Mouse (Mus musculus): ENCODE results near the gene Sh3kbp1.
A peak's percentile ranks its signal among the peaks of the same experiment; 100 is the strongest.

Sh3kbp1 gene

DNA sequence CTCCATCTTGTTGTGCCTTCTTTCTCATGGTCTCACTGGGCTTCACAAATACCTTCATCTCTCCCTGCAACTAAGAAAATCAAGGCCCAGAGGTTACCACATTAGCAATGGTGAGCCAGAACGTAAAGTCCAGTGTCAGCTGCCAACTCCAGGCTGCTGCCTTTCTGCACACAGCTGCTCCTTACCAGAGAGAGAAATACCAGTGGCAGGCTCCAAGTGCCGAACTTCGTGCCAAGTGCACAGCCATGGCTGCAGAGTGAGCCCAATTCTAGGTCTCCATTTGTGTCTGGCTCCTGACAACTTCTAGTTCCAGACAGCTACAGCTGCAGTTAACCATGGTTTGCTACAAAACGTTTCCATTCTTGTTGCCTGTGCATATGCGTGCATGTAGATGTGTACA lies 117.0 kb downstream of the Sh3kbp1 start:
- DNase-seq (ENCODE audit: extremely low spot score): no peak

DNA sequence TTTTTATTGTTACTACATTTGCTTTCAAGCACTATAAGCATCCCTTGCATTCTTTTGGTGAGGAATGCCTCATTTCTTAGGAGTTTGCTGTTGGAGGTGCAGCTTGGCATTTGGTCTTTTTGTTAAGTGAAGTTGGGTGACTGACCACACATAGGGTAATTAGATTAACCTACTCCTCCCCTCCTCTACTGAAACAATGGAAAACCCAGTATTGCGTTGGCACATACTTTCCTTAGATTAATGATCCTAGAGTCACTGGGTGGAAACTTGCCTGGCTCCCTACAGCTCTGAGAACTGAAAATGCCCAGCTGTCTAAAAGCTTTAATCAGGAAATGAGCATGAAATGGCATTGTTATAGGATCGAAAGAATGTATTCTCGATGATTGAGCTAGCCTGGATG lies 117.5 kb downstream of the Sh3kbp1 start:
- DNase-seq (ENCODE audit: extremely low spot score): no peak

DNA sequence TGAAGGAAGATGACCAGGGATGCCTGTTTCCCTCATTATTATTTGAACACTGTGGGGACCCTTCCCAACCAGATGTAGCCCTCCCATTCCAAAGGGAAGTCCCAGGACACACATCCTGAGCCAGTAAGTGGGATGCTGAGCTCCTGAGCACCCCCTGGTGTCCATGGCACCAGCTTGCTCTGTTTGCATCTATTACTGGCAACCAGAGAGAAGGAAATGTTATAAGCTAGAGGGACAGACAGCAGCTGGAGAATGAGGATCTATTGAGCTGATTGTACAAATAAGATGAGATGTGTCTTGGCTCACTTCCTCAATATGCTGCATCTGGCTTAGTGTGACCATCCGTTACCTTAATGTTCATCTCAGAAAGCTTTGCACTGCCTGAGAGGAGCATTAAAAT lies 124.8 kb downstream of the Sh3kbp1 start:
- DNase-seq (ENCODE audit: extremely low spot score): peak; percentile 20

DNA sequence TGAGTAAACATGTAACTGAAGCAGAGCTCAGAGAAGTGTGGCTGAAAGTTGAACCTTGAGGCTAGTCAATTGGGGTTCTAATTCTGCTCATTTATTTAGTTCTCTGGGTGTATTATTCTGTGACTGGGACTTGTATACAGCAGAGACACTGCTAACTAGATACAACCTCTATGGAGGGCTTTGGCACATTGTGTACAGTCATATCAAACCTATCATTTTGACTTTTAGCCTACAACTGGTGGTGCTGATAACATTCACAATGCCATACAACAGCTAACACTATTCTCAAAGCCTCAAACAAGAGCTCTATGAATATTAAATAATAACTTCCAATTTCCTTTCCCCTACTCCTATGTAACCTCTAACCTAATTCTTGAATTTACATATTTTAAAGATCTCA lies 129.2 kb downstream of the Sh3kbp1 start:
- DNase-seq (ENCODE audit: extremely low spot score): no peak

DNA sequence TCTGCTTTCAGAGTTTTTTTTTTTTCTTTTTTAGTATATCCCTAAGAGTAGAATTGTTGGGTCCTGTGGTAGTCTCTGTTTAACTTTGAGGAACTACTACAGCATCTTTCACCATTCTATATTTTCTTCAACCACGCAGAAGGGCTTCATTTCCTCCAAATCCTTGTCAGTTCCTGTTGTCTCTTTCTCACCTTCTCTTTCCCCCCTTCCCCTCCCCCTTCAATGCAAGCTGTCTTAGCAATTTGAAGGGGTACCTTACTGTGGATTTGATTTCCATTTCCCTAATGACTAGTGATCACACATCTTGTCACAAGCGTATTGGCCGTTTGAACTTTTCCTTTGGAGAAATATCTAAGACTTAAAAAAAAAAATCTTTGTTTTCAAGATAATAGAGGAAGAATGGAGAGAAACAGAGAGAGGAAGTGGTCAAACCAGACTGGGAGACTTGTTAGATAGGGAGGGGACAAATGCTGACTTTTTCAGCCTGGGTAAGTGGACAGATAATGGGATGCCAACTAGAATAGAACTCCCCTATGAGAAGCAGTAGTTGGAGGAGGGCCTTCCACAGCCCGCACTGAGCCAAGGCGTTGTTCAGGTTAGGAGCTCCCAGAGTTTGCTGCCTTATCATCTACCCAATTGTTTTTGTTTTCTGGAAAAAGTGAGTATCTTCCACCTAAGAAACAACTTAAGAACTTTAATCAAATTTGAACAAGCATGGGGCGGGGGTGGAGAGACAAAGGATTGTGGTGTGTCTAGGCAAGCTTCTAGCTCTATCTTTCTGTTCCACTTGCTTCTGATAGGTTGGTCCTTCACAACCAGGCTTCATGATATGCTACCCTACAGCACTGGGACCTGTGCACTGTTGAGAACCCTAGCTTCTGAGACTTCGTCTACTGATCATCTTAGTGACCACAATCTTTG lies 130.1 kb downstream of the Sh3kbp1 start:
- no peak for DNase-seq (ENCODE audit: extremely low spot score)

DNA sequence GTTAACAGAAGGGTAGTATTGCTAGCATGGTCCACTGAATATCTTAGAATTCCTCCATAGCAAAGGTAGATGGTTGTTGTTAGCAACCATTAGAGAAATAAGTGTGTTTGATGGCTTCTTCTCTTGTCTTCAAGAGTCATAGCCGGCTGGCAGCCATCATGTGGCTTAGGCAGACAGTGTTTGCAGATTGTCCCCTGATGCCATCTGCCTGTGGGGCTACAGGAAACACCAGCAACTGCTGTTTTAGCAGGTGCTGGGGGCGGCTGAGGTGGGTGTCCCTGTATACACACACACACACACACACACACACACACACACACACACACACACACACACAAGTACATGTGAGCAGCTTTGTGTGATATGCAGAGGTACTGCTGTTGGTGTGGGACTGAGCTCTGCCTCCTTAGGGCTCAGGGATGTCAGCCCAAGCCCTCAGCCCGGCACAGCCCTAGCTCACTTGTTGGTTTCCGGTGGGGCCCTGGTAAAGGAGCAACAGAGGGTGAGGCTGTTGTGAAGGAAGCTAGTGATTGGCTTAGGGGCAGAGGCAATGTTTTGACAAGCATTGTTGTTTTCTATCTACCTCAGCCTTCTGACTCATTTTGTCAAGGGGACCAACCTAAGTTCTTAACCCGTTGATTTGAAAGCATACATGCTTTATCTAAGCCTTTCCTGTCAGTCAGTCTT lies 130.9 kb downstream of the Sh3kbp1 start:
- DNase-seq (ENCODE audit: extremely low spot score): no peak

DNA sequence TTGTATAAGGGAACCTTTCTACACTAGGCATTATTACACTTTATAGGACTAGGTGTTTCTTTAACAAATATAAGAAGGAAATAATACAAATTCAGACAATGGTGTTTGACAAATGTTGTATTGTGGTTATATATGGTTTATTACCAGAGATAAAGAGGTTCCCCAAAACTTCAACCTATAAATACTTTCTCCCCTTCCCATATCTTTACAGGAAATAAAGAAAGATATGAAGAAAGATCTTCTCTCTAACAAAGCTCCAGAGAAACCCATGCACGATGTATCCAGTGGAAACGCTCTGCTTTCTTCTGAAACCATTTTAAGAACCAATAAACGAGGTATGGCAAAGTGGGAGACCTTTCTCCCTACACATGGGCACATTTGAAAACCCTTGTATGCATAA lies 136.7 kb downstream of the Sh3kbp1 start:
- no peak for DNase-seq (ENCODE audit: extremely low spot score)

DNA sequence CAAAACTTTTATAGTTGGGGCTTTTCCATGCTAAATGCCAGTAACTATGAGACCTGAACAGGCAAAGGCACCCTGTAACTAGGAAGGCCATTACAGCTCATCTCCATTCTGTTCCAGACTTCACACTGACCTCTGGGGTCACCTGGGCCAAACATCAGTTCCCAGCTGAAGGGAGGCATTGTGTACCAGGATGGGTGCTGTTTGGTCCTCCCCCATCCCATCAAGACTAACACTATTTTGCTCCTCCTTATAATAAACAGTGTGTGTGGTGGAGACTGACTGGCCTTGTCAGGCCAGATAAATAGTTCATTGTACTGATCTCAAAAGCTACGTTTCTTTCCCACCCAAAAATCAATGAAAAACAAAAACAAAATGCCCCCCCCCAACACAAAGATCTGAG lies 138.8 kb downstream of the Sh3kbp1 start:
- DNase-seq (ENCODE audit: extremely low spot score): no peak

DNA sequence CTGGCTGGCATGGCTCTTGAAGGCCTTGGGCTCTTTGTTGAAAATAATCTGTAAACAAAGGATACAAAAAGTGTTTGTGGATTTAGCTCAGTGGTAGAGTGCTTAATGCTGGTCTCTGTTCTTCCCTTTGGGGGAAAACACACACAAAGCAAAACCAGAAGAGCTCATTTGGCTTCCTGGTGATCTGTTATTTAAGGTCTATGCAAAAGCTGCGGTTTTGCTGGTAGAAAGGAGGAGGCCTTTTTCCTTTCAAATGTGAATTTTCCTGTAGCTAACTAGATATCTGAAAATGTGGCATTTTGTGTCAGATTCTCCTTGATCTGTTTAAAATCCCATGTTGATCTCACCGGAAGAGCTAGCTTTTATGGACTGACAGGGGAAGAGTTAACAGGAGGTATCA lies 141.9 kb downstream of the Sh3kbp1 start:
- DNase-seq (ENCODE audit: extremely low spot score): no peak

DNA sequence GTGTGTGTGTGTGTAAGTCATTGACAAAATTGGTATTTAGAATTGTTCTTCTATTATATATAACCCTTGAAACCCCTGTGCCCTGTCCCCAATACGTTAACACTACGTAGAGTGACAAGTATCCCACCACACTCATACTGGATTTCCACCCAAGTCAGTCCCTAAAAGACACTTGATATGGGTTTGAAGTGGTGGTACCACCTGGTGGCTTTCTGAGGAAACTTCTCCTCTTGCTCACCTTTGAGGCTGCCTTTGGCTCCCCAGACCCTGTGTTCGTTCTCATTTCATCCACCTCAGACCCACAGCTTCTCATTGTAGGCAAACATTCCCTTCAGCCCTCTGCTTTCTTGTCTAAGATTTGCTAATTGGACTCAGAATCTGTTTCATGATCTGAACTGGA lies 142.7 kb downstream of the Sh3kbp1 start:
- no peak for DNase-seq (ENCODE audit: extremely low spot score)

DNA sequence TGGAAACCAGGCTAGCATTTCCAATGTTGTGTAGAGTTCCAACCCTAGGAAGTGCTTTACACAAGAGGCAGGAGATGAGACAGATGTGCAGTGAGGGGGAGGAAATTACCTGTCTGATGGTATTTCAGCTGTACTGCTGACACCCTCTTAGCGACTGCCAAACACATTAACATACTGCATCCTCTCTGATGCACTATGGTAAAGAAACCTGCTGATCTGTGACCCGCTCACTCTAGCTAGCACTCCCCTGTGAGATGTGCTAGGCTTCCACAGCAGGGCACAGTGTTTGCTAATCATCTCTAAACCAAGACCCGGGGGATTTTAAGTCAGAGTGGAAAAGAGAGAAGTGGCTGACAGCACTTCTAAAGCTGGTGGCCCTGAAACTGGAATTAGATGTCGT lies 145.1 kb downstream of the Sh3kbp1 start:
- no peak for DNase-seq (ENCODE audit: extremely low spot score)

DNA sequence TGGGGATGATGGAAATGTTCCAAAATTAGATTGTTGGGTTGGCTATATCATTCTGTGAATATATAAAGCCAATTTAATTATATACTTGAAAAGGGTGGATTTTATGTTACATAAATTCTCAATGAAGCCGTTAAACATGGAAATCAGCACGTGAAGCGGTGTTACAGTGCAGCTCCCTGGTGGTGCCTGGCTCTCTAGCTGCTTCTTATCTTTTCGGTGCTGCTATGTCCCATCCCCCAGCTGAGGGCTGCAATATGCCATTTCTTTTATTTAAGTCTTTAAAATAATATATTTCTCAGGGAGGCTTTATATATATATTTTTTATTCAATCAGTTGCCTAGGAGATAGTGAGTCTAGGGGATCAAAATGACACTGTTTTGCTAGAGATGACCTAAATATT lies 148.0 kb downstream of the Sh3kbp1 start:
- DNase-seq (ENCODE audit: extremely low spot score): no peak

DNA sequence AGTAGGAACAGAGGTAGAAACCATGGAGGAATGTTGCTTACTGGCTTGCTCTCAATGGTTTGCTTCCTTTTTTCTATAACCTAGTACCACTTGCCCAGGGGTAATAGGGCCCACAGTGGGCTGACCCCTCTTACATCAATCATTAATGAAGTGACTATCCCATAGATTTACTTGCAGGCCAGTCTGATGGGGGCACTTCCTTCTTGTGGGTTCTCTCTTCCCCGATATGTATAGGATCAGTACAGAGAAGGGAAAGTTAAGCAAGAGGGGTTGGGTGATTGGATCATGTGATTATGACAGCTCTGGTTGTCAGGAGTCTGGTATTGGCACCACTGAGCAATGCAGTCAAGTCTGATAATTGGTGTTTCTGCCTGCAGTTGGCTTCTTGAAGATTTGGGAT lies 151.7 kb downstream of the Sh3kbp1 start:
- no peak for DNase-seq (ENCODE audit: extremely low spot score)

DNA sequence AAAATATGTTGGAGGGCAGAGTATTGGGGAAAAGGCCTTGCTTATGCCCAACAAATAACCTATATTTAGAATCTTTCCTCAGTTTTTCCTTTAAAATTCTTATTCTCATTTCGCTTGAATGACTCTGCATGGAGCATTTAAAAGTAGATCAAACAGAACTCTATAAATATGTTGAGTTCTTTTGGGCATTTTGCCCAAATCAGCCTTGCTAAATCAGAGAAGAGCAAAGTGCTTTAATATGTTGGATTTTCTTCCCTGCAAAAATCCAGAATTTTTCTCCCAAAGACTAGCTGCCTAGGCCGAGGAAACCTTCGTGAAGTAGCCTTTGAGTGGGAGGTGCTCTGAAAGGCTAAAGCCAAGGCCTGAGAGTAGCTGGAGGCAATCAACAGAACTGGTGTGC lies 163.4 kb downstream of the Sh3kbp1 start:
- DNase-seq (ENCODE audit: extremely low spot score): no peak

DNA sequence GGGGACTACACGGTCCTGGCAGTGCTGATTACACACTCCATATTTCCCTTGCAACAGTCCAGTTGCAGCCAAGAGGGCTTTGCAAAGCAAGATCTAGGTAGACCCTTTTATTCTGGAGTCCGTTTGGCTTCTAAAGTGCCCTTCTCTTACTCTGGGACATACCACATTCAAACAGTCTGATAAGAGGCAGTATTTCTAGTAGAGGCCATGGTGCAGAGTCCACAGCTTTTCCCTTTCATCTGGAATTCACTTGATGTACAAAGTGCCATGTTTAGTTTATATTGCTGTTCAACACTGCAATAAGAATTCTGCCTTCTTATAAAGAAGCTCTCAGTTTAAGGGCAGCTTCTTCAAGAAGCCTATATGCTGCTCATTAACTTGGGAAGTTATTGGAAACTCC lies 168.5 kb downstream of the Sh3kbp1 start:
- no peak for DNase-seq (ENCODE audit: extremely low spot score)

DNA sequence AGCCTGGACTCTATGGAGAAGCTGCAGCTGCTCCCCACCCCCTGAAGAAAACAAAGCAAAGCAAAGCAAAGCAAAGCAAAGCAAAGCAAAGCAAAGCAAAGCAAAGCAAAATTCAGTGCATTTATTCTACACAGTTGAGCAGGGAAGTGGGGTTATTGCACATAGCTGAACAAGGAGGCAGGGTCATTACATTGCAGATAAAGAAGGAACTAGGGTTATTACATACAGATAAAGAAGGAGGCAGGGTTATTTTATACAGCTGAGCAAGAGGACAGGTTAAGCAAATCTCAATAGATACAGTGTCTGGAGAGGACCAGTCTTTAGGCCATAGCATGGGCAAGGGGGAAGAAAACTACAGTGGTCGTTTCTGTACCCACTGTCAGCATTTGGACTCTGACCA lies 177.3 kb downstream of the Sh3kbp1 start:
- no peak for DNase-seq (ENCODE audit: extremely low spot score)

DNA sequence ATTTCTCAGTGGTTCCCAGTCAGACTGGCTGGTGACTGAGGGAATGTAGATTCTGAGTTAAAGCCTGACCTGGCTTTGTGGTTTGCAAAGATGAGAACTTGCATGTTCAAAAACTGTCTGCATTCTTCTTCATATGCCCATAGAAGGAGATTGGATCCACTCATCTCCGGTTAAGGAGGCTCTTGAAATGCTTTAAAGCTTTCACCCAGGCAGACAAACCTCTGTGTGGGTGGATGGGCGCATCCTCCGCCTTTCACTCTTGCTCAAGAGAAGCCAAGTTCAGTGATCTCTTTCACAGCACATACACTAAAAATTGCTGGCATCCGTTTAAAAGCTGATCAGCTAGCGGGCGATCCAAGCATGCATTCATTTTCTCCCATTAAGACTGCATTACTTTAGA lies 182.4 kb downstream of the Sh3kbp1 start:
- no peak for DNase-seq (ENCODE audit: extremely low spot score)

DNA sequence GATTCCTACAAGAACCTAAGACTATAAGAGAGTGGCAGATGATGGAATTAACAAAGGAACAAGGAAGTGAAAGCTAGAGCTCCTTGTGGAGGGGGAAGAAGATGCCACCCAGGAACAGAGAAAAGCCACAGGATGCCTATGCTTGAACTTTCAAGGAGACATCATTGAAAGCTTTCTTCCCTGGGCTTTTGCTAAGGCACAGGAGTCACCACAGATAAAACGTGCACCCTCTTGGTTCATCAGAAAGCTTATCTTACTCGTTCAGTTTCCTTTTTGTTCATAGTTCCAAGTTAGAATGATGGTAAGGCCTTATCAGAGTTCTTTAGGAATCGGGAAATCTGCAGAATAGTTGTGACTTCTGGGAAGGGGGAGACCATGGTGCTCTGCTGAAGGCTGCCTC lies 183.4 kb downstream of the Sh3kbp1 start:
- no peak for DNase-seq (ENCODE audit: extremely low spot score)

DNA sequence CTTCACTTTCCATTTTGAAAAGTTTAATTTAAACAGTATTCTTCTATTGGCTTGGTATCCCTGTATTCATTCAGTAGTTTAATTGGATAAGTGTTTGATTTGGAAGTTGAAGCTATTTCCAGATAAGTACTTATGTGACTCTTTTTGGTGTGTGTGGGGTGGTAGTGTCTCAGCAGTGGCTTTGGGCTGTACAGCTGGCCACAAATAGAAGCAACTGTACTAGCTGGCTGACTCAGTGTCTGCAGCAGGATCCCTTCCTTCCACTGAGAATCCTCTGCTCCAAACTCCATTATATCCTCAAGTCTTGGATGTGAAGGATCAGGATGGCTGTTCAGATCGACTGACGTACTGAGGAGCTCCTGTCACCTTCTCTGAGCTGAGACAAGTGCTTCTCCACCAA lies 190.4 kb downstream of the Sh3kbp1 start:
- DNase-seq (ENCODE audit: extremely low spot score): no peak

DNA sequence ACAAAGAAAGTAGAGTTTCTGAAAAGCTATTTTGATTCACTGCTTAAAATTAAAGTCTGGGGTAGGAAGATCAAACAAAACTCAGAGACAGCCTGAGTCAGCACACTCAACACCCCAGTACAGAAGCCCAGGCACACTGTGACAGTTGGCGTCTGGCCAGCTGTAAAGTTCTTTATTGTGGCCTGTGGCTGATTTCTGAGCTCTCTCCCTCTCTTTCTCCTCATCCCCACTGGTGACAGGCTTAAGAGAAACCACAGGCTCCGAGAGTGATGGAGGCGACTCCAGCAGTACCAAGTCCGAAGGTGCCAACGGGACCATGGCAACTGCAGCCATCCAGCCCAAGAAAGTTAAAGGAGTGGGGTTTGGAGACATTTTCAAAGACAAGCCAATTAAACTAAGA lies 201.1 kb downstream of the Sh3kbp1 start:
- DNase-seq (ENCODE audit: extremely low spot score): no peak

DNA sequence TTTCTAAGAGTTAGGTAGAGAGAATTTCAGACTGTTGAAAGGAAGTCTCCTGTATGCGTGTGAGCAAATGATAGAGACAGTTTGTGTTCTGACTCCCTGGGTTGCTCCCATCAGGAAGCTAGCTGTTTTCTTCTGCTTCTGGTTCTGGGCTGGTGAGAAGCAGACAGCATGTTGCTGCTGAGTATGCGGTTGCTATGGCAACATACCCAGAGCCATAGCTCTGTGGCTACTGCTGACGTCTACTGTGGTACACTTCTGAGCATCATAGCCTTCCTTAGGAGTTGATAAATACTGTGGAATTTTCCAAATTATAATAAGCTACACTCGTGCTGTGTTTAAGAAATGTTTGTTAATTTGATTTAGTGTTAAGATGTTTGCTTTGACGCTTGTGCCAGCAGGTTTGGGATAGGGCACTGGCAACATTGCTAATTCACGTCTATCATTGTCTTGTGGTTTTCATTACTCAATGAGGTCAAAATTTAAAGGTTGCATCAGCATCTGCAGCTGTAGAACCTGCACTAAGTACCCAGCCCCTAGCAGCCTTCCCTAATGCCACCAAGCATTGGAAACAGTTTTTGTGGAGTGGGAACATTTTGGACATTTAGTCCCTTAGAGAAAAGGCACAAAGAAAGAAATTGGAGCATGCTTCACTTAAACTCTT lies 202.2 kb downstream of the Sh3kbp1 start:
- no peak for DNase-seq (ENCODE audit: extremely low spot score)

DNA sequence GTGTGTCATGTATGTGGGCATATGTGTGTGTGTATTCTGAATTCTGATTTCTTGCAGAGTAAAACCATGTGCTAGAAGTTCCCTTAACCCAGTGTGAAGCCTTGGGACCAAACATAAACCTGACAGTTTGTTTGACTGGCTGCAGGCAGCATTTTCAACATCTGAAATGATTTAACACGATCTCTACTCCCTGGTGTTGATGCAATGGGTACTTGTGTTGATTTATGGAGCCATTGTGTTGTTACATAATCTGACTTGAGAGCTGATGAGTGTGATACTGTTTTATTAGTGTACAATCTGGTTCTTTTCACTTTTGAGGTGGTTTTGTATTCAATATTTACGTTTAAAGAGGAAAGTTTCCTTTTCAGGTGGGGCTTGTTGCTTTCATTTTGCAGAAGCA lies 204.1 kb downstream of the Sh3kbp1 start:
- no peak for DNase-seq (ENCODE audit: extremely low spot score)

DNA sequence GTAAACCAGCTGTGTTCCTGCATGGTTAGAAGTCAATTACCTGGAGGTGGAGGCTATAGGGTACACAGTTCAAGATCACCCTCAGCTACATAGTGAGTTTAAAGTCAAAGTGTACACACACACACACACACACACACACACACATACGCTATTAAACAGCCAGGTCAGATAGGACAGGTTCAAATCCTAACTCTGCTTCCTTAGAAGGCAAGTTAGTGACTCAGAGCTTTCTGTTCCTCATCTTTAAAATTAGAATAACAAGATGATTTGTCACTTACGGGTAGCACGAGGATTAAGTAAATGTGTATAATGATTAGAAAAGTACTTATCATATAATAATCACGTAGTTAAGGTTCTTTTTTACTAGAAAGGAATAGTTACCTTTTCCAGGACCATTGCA lies 208.2 kb downstream of the Sh3kbp1 start:
- no peak for DNase-seq (ENCODE audit: extremely low spot score)

All from embryo, embryonic 9.5 days (tissue).